Mouse (Mus musculus) heart, embryonic 13.5 days (tissue): Measurements from ENCODE around the gene Fcgr3. TPM values are rescaled to one million over a fixed set of nuclear protein-coding genes. Genes with fewer than 3 reads are reported as not detected.
A peak's percentile ranks its signal among the peaks of the same experiment; 100 is the strongest.
"Not testable (repeated sequence)": the region's sequence is repeated elsewhere in the genome, so short reads cannot be mapped to it uniquely, and the experiment has no call there.

ENCODE experiments used
- ATAC-seq: fragments of 200-750 bp; cut with Nextera tagmentation; 2 replicates; pipeline ENCODE4 v1.8.0; 2017; ENCODE audit warnings: moderate TSS enrichment; ENCODE audit not compliant: insufficient number of reproducible peaks, low FRiP score, low TSS enrichment; ENCODE audit errors: extremely low read depth
- H3K27ac ChIP-seq: fragments of 300-500 bp; sonication (generic); replicated peaks from 2 replicates; pipeline ENCODE4 v1.5.1; 2015; ENCODE audit warnings: moderate library complexity, mild to moderate bottlenecking, inconsistent platforms
- H3K27me3 ChIP-seq: fragments of 300-500 bp; sonication (generic); replicated peaks from 2 replicates; pipeline ENCODE4 v1.6.1; 2015; ENCODE audit warnings: mild to moderate bottlenecking, inconsistent platforms
- H3K36me3 ChIP-seq: fragments of 300-500 bp; sonication (generic); 2 replicates; pipeline ENCODE4 v1.6.1; 2015; ENCODE audit warnings: mild to moderate bottlenecking, inconsistent platforms
- H3K4me1 ChIP-seq: fragments of 300-500 bp; sonication (generic); 2 replicates; pipeline ENCODE4 v1.6.1; 2015; ENCODE audit warnings: inconsistent platforms
- H3K4me2 ChIP-seq: fragments of 300-500 bp; sonication (generic); 2 replicates; pipeline ENCODE4 v1.6.1; 2015; ENCODE audit warnings: inconsistent platforms, mild to moderate bottlenecking, moderate library complexity
- H3K4me3 ChIP-seq: fragments of 300-500 bp; sonication (generic); 2 replicates; pipeline ENCODE4 v1.5.1; 2015; ENCODE audit warnings: moderate library complexity, mild to moderate bottlenecking, inconsistent platforms
- H3K9ac ChIP-seq: fragments of 300-500 bp; sonication (generic); 2 replicates; pipeline ENCODE4 v1.6.1; 2015; ENCODE audit warnings: inconsistent platforms, mild to moderate bottlenecking, moderate library complexity
- H3K9me3 ChIP-seq: fragments of 300-500 bp; sonication (generic); 2 replicates; pipeline ENCODE4 v1.6.1; 2016; ENCODE audit warnings: inconsistent platforms
- WGBS: fragments of 180-500 bp; shearing (Covaris S2); methylation state at CpG from one replicate; pipeline ENCODE4 v1.1.7; 2015; ENCODE audit warnings: mixed read lengths; 5-methylcytosine and 5-hydroxymethylcytosine counted together
- polyA plus RNA-seq: library from polyadenylated mRNA; unstranded; fragments of >200 nt; fragmentation: Nextera tagmentation; extraction: Ambion mirVana; gene quantifications from 2 replicates; pipeline ENCODE4 v1.2.1, GENCODE M21; 2015

Fcgr3 gene
- polyA plus RNA-seq, 1 experiment from 2014 or later: 9.1 TPM

GRCm38 (mm10) chr1:171101733-171102546, 37.2 kb upstream of the Fcgr3 start:
- H3K4me2 ChIP-seq: peak overlapping the region; percentile 75
- under 1% methylated on average over 40 of the region's 40 CpGs for WGBS
- H3K27me3 ChIP-seq: no peaks in the 10 kb centered on the region; the same call in 1 of the 2 replicates
- H3K4me1 ChIP-seq: peaks cover 20% of the 10 kb centered on the region
- H3K9ac ChIP-seq: peak overlapping the region; percentile 86
- H3K27ac ChIP-seq: peak overlapping the region; percentile 78
- peak; percentile 84 for ATAC-seq
- H3K36me3 ChIP-seq: no peaks in the 10 kb centered on the region
- H3K4me3 ChIP-seq: peak overlapping the region; percentile 78
- H3K9me3 ChIP-seq: no peaks in the 10 kb centered on the region

DNA sequence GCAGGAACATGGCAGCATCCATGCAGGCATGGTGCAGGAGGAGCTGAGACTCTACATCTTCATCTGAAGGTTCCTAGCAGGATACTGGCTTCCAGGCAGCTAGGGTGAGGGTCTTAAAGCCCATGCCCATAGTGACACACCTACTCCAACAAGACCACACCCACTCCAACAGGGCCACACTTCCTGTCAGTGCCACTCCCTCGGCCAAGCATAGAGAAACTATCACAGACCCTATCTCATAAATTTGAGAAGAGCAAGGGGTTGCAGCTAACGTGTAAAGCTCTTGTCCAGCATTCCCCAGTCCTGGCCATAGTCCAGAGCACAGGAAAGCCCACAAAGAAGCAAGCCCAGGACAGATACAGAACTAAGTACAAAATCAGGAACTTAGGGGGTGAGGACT, 36.3 kb upstream of the Fcgr3 start:
- no peak overlapping the region for H3K9ac ChIP-seq
- no peaks in the 10 kb centered on the region for H3K36me3 ChIP-seq
- 44% methylated on average over 2 of the region's 2 CpGs for WGBS
- H3K4me1 ChIP-seq: peaks cover 29% of the 10 kb centered on the region
- H3K4me2 ChIP-seq: peak overlapping the region; percentile 75; the same call in 1 of the 2 replicates
- H3K9me3 ChIP-seq: no peaks in the 10 kb centered on the region
- no peak overlapping the region for H3K27ac ChIP-seq
- ATAC-seq: no peak
- no peak overlapping the region for H3K4me3 ChIP-seq
- no peaks in the 10 kb centered on the region; the same call in 1 of the 2 replicates for H3K27me3 ChIP-seq

- Histone ChIP-seq H3K4me1 (peaks cover 23% of the 10 kb centered on the region), H3K9me3 (no peaks in the 10 kb centered on the region), H3K4me3 (no peak overlapping the region), H3K9ac (no peak overlapping the region), H3K4me2 (no peak overlapping the region), H3K27me3 (no peaks in the 10 kb centered on the region; the same call in 1 of the 2 replicates), H3K27ac (no peak overlapping the region), H3K36me3 (no peaks in the 10 kb centered on the region)
- no peak for ATAC-seq
- 32% methylated on average over 2 of the region's 2 CpGs for WGBS
These were observed 32.9 kb upstream of the Fcgr3 start for GRCm38 (mm10) chr1:171097612-171098011.

DNA sequence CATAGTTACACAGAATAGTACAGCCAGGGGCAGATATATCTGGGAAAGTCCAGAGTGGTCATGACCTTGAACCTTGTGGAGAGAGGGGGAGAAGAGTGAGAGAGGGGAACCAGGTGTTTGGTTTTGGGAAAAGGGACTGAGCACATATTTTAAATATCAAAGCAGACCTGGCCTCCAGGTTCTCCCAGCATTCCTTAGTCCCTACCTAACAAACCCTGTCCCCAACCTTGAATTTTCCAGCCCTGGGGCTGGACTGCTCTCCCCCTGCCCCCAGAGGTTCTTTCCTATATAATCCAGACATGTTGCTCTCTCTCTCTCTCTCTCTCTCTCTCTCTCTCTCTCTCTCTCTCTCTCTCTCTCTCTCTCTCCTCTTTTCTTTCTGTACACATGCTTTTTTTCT, 32.4 kb upstream of the Fcgr3 start:
- ATAC-seq: no peak
- Histone ChIP-seq H3K36me3 (no peaks in the 10 kb centered on the region), H3K9me3 (no peaks in the 10 kb centered on the region), H3K4me3 (no peak overlapping the region), H3K4me1 (peaks cover 23% of the 10 kb centered on the region), H3K27ac (no peak overlapping the region), H3K4me2 (no peak overlapping the region), H3K9ac (no peak overlapping the region), H3K27me3 (no peaks in the 10 kb centered on the region; the same call in none of the 2 replicates)

- Histone ChIP-seq H3K4me1 (peaks cover 21% of the 10 kb centered on the region), H3K9ac (peak overlapping the region; percentile 37; the same call in 1 of the 2 replicates), H3K36me3 (no peaks in the 10 kb centered on the region), H3K4me2 (peak overlapping the region; percentile 58), H3K4me3 (peak overlapping the region; percentile 20; the same call in 1 of the 2 replicates), H3K27me3 (no peaks in the 10 kb centered on the region; the same call in none of the 2 replicates), H3K9me3 (no peaks in the 10 kb centered on the region), H3K27ac (no peak overlapping the region)
- 19% methylated on average over 10 of the region's 10 CpGs for WGBS
- no peak for ATAC-seq
These were observed 31.6 kb upstream of the Fcgr3 start for GRCm38 (mm10) chr1:171096110-171096964.

GRCm38 (mm10) chr1:171094424-171094823, 29.7 kb upstream of the Fcgr3 start:
- no peaks in the 10 kb centered on the region for H3K9me3 ChIP-seq

GRCm38 (mm10) chr1:171090761-171091160, 26.0 kb upstream of the Fcgr3 start:
- H3K27ac ChIP-seq: no peak overlapping the region
- no peak overlapping the region for H3K4me3 ChIP-seq
- no peaks in the 10 kb centered on the region for H3K36me3 ChIP-seq
- no peaks in the 10 kb centered on the region for H3K9me3 ChIP-seq
- ATAC-seq: no peak
- H3K27me3 ChIP-seq: peaks cover 25% of the 10 kb centered on the region
- H3K4me2 ChIP-seq: no peak overlapping the region
- 36% methylated on average over 2 of the region's 2 CpGs for WGBS
- peaks cover 11% of the 10 kb centered on the region for H3K4me1 ChIP-seq
- no peak overlapping the region for H3K9ac ChIP-seq

More at GRCm38 (mm10) chr1:171094424-171094823, 29.7 kb upstream of the Fcgr3 start:
- Histone ChIP-seq H3K27me3 (peaks cover 3% of the 10 kb centered on the region; the same call in 1 of the 2 replicates), H3K4me2 (no peak overlapping the region), H3K36me3 (no peaks in the 10 kb centered on the region), H3K4me1 (peaks cover 21% of the 10 kb centered on the region), H3K4me3 (no peak overlapping the region), H3K27ac (no peak overlapping the region), H3K9ac (no peak overlapping the region)
- 33% methylated on average over 4 of the region's 4 CpGs for WGBS
- ATAC-seq: no peak

DNA sequence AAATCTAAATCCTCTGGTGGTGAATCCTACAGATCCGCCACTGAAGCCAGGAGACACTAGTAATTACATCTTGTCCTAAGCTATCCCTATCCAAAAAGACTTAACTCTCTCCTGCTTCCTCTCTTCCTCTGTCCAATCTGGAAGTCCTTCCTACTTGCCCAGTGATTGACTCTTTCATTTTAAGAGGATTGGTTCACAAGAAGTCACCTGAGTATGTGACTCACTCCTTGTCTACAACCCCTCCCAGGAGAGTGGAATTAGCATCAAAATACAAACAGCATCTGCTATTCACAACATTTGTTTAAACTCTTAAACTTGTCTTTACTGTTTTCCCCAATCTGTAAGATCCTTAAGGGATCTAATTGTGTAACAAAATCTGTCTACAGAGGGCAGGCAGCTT, 25.2 kb upstream of the Fcgr3 start:
- Histone ChIP-seq H3K27me3 (peaks cover 29% of the 10 kb centered on the region), H3K36me3 (no peaks in the 10 kb centered on the region), H3K9ac (no peak overlapping the region), H3K4me3 (no peak overlapping the region), H3K9me3 (no peaks in the 10 kb centered on the region), H3K27ac (no peak overlapping the region), H3K4me1 (peaks cover 13% of the 10 kb centered on the region), H3K4me2 (no peak overlapping the region)
- ATAC-seq: no peak
- 85% methylated on average over 1 of the region's 1 CpGs for WGBS

DNA sequence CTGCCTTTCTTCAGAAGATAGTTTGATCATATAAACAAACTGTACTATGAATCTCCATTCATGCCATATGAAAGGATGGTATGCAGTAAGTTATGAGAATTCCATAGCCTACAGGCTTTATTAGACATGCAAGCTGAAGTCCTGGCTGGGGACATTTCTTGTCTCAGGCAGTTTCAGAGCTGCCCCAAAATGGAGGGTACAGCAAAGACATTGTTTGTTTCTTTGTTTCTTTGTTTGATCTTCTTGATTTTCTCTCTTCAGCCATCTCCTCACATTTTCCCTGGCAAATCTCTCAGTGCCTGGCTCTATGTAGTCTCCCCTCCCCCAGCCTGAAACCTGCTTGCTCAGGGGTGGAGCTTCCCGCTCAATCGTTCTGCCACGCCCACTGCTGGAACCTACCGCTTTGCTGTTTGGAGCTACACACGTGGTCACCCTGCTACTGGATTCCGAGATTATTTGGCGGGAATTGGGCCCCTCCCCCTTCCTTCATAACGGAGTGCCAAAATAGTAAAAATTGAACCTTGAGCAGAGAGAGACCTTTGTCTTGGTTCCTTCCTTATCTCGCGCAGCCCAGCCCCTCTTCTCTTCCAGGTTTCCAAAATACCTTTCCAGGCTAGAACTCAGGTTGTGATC, 23.6 kb upstream of the Fcgr3 start:
- not testable (repeated sequence) for H3K9me3 ChIP-seq, H3K36me3 ChIP-seq, ATAC-seq, H3K27ac ChIP-seq
- peaks cover 29% of the 10 kb centered on the region for H3K27me3 ChIP-seq
- peak overlapping the region; percentile 55 for H3K4me2 ChIP-seq
- peak overlapping the region; percentile 44; the same call in 1 of the 2 replicates for H3K9ac ChIP-seq
- H3K4me3 ChIP-seq: peak overlapping the region; percentile 20
- peaks cover 13% of the 10 kb centered on the region for H3K4me1 ChIP-seq
- WGBS: 7% methylated on average over 10 of the region's 10 CpGs

- Histone ChIP-seq H3K9me3 (no peaks in the 10 kb centered on the region), H3K36me3 (no peaks in the 10 kb centered on the region), H3K27me3 (peaks cover 37% of the 10 kb centered on the region), H3K4me3 (peak overlapping the region; percentile 55), H3K4me1 (peaks cover 13% of the 10 kb centered on the region), H3K27ac (no peak overlapping the region), H3K9ac (peak overlapping the region; percentile 76), H3K4me2 (peak overlapping the region; percentile 87)
- ATAC-seq: no peak
- under 1% methylated on average over 26 of the region's 26 CpGs for WGBS
These were observed 21.0 kb upstream of the Fcgr3 start for GRCm38 (mm10) chr1:171085718-171086117.
